Mouse (Mus musculus) left cerebral cortex, adult 8-10 months (tissue): Measurements from ENCODE around the gene Bach2. TPM values are rescaled to one million over a fixed set of nuclear protein-coding genes. Genes with fewer than 3 reads are reported as not detected.

Experiments used
- DNase-seq, 2 experiments: peaks; one replicate each; pipeline ENCODE4 v3.0.0; 2022; ENCODE audit warnings: low spot score in 2 of 2
- total RNA-seq, 4 experiments: library from RNA; stranded (reverse); gene quantifications; 2 replicates each; pipeline ENCODE4 v1.2.4; 2022

Bach2 gene
- total RNA-seq, 4 experiments from 2014 or later: 9.6 to 22.4 (median 15.1) TPM

DNA sequence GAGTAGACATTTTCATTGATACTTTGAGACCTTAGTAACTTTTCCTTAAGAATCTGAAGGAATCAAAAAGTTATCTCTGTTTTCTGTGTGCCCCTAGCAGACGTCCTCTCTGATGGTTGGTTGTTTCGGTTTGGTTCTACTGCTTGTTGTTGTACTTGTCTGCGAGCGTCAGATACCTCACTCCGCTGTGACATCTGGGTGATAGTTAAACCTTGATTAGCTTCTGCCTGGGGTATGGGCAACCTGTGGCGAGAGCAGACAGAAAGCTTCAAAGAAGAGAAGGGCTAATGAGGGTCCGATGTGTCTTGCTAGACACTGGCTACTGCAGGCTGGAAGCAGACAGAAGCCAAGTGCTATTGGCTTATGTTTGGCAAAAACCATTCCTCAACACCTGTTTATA, 186.5 kb downstream of the Bach2 start:
- no peak for DNase-seq

DNA sequence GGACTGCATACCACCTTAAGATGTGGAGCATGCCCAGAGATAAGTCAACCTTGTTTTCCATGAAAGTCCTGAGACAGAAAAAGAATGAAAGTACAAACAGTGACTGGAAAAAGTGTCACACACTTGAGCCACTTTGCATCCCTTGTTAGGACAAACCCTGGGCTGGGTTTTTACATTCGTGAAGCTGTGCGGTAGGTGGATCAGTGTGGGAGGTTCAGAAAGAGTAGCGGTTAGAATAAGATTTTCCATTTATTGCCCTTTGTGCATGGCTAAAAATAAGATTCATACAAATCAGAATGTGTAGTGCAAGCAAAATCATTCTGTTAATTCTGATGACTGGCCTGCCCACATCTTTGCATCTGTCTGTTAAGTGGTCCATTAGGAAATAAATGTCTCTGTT, 187.0 kb downstream of the Bach2 start:
- no peak for DNase-seq

DNA sequence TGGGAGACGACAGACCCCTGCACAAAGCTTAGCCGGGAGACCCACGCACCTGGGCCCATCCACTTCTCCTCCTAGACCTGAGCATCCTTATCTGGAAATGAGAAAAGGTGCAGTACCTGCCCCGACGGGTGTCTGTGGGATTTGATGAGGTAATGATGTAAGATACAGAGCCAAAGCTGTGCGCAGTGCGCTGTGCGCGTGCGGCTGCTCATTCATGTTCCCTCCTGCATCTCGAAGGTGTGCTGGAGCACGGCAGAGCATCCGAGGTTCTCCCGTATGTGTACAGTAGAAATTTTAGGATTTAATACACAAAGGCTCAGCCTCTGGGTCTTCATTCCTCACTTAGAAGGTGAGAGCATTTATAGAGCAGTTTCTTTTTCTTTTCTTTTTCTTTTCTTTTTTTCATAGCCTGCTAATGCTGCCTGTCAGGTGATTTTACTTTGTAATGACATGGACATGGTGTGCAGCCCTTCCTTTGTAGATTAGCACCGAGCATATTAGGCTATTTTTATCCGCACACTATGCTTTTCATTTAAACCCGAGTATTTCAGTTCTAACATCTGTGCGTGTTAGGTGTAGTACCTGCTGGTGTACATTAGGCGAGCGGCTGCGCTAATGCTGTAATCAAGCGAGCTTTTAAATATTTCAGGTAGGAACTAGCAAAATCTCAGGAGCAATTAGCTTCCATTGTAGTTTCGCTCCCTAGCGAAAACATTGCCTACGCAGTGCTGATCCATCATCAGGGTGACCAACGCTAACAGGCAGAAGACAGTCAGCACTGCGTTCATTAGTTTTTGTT, 188.4 kb downstream of the Bach2 start:
- DNase-seq: no peak

DNA sequence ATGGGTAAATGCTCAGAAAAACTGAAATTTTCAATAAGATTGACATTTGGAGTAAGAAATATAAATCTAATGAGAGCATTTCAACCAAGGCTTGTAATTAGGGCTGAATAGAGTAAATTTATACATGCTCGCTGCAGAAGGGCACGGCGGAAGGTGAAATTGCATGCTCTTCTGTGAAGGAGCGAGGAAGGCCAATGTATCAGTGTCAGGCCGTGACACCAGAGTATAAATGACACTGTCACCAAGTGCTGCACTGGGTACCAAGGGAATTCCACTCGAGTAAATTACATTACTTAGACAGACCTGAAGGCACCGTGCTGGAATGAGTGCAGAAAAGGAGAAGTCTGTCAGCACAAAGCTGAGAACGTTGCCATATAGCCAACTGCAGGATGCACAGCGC, 190.1 kb downstream of the Bach2 start:
- DNase-seq: no peak

DNA sequence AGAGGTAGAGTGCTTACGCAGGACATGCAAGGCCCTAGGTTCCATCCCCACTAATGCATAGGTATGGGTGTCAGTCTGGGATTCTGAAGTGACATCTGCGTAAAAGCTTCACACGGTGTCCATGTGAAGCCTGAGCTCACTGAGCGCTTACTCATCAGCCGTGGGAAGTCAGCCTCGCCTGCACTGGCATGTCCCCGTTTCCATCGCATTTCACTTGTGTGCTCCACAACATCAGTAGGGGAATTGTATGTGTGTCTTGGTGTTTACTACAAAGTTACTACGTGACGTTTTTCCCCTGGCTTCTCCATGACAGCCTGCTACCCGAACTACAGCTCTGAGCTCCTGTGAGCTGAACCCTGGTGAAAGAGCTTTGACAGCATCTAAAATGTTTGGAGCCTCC, 191.5 kb downstream of the Bach2 start:
- no peak for DNase-seq

DNA sequence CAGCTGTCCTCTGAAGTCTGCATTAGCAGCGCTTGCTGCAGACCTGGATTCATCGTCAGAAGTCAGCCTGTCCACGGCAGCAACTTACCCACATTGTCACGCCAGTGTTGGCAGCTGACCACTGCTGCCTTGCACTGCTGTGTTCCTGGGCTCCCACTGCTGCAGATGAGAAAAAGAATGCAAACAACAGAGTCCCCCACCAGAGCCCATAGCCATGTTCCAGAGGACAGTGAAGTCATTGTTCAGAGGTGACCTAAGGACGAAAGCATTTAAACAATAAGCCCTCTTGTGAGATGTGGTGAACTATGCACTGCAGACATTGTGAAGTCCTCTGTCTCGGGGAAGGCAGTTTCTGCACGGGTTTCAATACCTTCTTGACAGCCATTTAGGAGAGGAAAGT, 192.4 kb downstream of the Bach2 start:
- DNase-seq: peak in 1 of 2 experiments; percentile 62

DNA sequence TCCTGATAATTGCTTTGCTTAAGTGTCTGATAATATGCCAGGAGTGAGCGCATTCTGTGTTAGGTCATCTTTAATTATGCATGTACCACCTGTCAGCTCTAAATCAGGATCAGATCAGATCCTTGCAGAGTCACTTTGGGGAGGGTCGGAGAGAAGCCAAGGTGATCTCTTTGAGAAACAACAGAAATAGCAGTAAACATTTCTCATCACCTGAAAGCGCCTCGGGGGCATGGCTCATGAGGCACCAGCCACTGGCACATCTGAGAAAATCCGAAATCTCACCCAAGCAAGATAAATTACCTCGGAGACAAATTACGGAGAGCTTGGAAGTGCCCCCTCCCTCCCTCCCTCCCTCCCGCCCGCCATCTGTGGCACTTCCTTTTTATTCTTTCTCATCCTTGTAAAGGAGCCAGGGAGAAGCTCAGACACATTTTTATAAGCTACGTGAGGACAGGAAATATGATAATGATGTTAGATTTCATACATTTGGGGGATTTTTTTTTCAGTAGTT, 193.7 kb downstream of the Bach2 start:
- no peak for DNase-seq

DNA sequence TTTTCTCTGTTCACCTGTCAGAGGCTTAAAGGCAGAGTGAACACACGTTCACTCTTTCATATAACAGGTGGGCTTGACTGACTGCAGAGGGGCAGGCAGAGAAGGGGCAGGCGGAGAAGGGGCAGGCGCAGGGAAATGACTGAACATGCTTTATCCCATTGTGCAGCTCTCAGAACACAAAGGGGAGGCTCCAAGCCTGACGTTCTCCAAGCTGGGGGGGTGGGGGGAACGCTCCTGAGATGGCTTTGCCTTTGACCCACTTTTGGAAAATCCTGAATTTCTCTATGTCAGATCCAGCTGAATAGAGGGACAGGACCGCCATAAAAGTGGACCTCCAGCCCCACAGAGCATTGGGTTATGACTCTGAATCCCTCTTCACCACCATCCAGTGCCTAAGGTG, 194.3 kb downstream of the Bach2 start:
- DNase-seq: no peak

DNA sequence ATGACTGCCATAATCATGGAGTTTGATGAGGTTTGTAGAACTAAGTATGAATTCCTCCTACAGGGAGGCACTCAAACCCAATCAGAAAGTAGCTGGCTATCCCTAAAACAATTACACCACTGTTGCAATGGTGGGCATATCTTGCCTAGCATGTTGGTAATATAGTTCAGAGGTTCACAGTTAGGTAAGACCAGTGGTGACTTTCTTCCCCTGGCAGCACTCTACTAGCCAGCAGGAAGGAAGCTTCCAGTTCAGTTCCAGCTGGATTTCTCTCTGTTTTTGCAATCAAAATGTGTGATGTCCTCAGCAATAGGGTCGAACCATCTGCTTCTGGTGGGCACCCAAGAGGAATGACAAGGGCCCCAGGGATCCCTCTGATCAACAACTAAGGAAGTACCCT, 196.0 kb downstream of the Bach2 start:
- DNase-seq: no peak

DNA sequence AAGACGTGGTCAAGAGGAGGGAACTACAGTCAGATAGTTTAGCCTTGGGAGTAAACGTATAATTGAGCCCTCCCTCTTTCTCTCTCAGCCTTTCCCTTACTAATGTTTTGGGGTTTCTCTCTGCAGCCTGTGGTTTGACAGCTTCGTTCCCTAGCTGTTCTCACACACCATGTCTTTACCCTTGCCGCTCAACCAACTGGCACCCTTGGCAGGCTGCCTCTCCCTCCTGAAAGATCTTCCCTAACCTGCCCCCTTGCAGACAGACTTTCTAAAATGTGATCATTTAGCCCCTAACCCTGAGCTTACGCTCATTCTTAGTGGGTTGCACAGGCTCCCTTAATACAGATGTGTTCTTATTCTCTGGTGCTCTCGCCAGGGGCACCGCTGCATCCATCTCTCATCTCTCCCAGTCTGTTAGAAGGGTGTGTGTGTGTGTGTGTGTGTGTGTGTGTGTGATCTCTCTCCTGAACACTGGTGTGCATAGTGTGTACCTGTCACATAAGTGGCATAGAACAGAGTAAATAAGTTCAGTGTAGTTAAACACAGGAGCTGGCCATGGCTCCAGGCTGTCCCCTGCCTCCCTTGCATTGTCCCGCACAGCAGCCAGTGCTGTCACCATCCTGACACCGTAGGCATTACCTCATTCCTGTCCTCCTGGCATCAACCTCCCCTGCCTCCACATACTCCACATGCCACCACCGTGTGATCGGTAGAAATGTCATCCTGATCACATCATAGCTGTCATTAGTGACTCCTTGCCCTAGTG, 201.6 kb downstream of the Bach2 start:
- no peak for DNase-seq

DNA sequence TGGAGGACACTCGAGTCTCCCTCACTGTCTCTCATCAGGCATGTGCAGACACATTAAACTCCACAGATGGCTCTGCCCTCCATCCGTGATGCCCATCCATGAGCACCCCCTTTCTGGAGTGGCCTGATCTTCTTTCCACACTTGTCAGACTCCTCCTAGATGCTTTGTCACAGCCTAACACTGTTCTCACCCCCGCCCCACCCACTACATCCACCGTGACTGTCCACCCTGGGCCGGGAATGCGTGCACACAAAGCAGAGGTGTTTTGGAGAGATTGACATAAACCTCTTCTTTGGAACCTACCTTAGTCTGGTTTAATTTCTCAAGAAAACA, 202.1 kb downstream of the Bach2 start:
- no peak for DNase-seq

DNA sequence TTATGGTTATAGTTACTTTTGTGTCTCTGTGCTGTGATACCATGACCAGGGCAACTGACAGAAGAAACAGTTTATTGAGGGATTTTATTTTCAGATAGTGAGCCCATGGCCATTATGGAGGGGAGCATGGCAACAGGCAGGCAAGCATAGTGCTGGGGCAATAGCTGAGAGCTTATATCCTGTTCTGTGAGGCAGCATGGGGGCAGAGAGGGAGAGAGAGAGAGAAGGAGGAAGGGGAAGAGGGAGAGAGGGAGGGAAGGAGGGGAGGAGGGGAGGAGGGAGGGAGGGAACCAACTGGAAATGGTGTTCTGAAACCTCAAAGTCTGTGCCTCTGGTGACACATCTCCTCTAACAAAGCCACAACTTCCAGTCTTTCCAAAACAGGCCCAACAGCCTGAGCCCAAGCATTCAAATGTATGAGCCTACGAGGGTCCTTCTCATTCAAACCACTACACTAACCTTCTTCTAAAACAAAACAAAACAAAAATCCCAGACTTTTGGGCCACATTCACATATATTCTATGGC, 206.1 kb downstream of the Bach2 start:
- no peak for DNase-seq

DNA sequence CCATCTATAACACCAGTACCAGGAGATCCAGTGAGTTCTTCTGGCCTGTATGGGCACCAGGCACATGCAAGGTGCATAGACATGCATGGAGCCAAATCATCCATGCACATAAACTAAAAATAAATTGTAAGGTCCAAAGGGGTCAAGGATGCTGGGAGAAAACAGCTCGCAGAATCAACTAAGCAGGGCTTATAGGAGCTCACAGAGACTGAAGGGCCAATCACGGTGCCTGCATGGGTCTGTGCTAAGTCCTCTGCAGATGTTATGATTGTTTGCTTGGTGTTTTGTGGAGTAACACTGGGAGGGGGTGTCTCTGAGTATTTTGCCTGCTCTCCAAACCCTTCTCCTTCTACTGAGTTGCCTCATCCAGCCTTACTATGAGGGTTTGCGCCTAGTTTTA, 209.2 kb downstream of the Bach2 start:
- DNase-seq: no peak

DNA sequence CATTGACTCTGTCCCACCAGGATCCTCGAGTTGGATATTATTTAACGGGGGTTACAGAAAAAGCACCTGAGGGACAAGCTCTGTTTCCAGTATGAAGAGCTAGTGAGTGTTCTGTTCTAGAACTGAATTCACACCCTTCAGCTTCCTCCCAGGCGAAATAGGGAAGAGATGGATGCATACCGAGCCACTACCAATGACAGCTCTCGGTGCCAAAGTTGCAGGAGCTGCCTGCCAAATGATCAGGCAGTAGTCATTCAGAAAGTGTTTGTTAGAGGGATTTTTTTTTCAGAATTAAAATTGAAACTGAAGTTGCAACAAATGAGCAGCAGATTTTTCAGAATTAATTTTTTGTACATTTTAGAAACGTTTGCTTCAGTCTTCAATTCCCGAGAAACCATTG, 223.4 kb downstream of the Bach2 start:
- DNase-seq: no peak

DNA sequence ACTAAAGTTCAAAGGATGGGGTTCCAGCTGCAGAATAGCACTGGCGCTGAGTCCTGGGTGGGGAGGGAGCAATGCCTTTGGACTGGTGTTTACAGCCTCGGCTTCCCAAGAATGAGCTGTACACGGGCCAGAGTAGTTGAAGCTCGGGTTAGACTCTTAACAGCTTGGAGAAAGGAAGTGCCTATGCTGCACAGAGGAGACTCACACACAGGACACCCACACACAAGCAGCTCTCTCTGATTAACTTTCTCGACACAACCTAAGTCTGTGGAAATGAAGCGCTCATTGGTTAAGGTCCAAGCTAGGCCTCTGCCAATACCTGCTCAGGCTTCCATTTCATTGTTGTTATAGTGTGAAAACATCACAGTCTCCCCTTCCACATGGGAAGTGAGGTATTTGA, 224.5 kb downstream of the Bach2 start:
- DNase-seq: no peak

DNA sequence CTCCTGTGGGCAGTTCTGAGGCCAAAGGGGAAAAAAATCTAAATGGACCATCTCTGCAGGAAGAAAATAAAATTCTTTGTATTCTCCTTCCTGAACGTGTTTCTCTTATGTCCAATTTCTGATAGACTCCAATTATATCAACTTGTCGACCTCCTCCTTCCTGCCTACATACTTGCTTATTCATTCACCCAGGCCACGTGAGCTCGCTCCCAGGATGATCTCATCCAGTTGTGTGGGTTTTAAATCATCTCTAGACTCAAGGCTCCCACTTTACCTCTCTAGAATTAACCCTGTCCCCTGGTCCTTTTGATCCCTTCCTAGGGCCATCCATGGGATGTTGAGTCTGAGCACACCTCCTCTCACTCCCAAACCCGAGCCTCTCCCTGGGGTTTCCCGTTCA, 225.9 kb downstream of the Bach2 start:
- DNase-seq: no peak

DNA sequence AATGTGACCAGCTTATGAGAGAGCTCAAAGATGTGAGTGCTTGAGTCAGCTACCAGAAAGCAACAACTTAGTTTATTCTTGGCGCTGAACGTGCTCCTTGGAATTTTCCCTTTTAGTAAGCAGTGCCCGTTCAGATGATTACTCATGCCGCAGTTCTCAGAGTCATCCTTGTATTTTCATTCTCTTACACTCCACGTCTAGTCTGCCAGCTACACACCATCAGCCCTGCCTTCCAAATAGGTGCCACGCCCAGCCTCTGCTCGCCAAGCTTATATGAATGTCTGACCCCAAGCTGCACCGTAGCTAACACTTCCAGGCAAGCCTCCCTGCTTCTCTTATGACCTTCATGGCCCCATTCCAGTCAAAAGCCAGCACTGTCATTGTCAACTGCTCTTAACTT, 227.4 kb downstream of the Bach2 start:
- DNase-seq: peak in 1 of 2 experiments; percentile 47

DNA sequence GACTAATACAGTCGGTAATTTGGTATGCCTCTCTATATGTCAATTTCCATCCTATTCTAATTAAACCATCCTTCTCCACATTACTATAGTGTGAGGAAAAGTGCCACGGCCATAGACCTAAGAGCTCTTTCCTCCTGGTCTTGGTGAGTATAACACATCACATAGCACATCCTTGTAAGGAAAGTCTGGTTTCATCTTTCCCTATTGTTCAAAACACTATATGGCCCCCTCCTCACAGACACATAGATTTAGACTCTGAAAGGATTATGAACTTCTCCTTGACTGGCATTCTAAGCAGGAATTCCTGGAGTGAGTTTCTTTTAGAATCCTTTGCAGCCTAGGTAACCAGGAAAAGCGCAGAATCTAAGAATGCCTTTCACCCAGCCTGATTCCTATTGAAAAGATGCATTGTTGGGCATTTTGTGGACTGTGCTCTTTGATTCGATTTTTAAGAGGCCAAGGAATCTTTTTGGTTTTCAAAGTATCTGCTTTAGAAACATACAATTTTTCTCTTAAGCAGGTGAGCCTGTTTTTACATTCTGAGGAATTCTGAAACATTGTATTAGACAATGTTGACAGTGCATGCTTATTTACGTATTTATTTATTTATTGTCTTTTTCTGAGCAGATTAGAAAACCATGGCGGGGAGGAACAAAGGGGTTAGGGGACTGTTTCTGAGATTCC, 239.5 kb downstream of the Bach2 start:
- DNase-seq: no peak

DNA sequence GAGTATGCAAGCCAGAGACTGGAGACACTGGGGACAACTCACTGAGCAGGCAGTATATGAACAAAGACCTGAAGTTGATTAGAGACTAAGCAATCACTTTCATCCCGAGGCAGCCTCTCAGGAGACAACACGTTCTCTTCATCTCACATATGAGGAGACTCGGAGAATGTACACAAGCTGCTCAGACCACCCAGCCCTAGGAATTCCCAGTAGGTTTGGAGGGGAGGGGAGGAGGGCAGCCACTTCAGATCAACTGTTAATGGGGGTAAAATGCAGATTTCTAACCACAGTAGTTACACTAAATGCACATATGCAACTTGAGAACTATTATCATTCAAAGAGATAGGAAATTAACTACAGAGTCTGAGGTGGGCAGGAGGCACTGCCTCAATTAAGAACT, 240.6 kb downstream of the Bach2 start:
- no peak for DNase-seq

DNA sequence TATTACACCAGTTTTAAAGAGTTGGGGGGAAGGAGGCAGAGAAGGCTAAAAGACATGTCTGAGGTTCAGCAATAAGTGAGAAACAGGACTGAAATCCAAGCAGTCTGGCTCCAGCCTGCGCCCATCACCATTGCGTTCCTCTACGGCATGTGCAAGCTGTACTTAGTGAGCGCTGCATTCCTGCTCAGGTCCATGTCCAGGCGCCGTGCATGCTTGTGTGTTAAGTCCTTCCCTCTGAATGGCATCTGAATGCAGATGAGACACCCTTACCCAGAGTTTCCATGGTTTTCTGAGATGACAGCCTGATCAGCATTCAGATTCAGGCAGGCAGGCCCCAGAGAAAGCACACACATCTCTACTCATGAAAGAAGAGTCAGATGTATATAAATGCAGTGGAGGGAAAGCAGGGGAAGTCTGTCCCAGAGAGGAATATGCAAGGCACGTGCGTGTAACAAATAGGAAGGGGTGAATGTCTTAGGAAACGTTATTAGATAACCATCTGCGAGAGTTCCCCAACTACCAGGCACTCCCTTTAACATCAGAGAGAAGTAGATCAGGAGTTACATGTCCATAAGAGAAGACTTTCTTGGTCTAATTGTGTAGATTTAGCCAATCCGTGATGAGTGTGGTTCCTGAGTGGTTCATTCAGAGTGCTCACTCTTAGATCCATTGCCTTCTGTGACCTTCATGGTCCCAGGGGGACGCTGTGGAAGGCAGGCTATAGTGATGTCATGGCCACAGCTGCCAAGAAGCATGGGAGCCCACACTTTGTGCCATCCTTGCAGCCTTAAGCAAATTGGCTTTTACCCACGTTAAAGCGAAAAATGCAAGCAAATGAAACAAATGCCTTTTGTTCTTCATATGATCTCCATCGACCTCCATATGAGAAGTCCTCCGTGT, 241.4 kb downstream of the Bach2 start:
- no peak for DNase-seq
